Mouse (Mus musculus): Measurements from ENCODE around the gene Stpg1. TPM values are rescaled to one million over a fixed set of nuclear protein-coding genes. Genes with fewer than 3 reads are reported as not detected.

Gene Stpg1
- polyA plus RNA-seq, 1 experiment = 1.8 TPM

DNA sequence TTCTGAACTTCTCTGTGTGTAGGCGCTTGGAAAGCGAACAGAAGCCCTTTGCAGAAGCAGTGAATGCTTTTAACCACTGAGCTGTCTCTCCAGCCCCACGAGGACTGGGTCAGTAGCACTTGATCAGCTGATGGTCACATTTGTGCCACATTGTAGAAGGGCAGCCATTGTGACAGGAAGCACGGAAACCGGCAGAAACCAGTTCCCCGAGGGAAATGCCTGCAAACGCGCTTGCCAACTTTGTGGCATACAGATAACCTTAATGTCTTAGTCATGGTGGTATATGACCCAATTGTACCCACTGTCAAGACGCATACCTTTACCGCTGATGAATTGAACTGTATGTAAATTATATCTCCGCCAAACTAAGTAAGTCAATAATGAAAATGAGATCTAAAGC lies 11.2 kb downstream of the Stpg1 start:
- Histone ChIP-seq H3K4me3 (ENCODE audit: low read depth, low read length) (no peak overlapping the region), H3K36me3 (ENCODE audit: control insufficient read depth, insufficient read depth, low read length, poor library complexity, severe bottlenecking) (no peaks in the 10 kb centered on the region), H3K27me3 (ENCODE audit: control insufficient read depth, insufficient read depth, low read length, poor library complexity, severe bottlenecking) (no peaks in the 10 kb centered on the region), H3K9me3 (replicated peaks; ENCODE audit: control insufficient read depth, insufficient read depth, low read length, poor library complexity, severe bottlenecking) (no peaks in the 10 kb centered on the region), H3K27ac (ENCODE audit: insufficient read depth, low read length) (no peak overlapping the region), H3K9ac (ENCODE audit: low read depth, poor library complexity, severe bottlenecking) (no peak overlapping the region), H3K4me1 (ENCODE audit: control insufficient read depth, insufficient read depth, low read length) (peaks cover 7% of the 10 kb centered on the region)
- TF ChIP-seq CTCF (IDR thresholded peaks at IDR 0.05; ENCODE audit: low read depth, low read length) = no peak
- TF ChIP-seq POLR2A (IDR thresholded peaks at IDR 0.05; ENCODE audit: insufficient read depth, low read length) = no peak
- no peak for TF ChIP-seq EP300 (IDR thresholded peaks at IDR 0.05; ENCODE audit: insufficient read depth, low read depth, low read length)

GRCm38 (mm10) chr4:135507547-135508350 lies 13.2 kb downstream of the Stpg1 start:
- Histone ChIP-seq H3K27ac (ENCODE audit: insufficient read depth, low read length) (no peak overlapping the region), H3K36me3 (ENCODE audit: control insufficient read depth, insufficient read depth, low read length, poor library complexity, severe bottlenecking) (no peaks in the 10 kb centered on the region), H3K9me3 (replicated peaks; ENCODE audit: control insufficient read depth, insufficient read depth, low read length, poor library complexity, severe bottlenecking) (no peaks in the 10 kb centered on the region), H3K4me3 (ENCODE audit: low read depth, low read length) (peak overlapping the region; percentile 26), H3K27me3 (ENCODE audit: control insufficient read depth, insufficient read depth, low read length, poor library complexity, severe bottlenecking) (no peaks in the 10 kb centered on the region), H3K9ac (ENCODE audit: low read depth, poor library complexity, severe bottlenecking) (0 out of 2 replicates have a peak overlapping the region, but pooled peaks have one; percentile 19), H3K4me1 (ENCODE audit: control insufficient read depth, insufficient read depth, low read length) (peaks cover 7% of the 10 kb centered on the region)
- TF ChIP-seq CTCF (IDR thresholded peaks at IDR 0.05; ENCODE audit: low read depth, low read length) (no peak), EP300 (IDR thresholded peaks at IDR 0.05; ENCODE audit: insufficient read depth, low read depth, low read length) (0 out of 2 replicates have a peak, but pooled peaks have one; percentile 44), POLR2A (IDR thresholded peaks at IDR 0.05; ENCODE audit: insufficient read depth, low read length) (no peak)

GRCm38 (mm10) chr4:135508419-135509039 lies 13.9 kb downstream of the Stpg1 start:
- H3K9me3 ChIP-seq (replicated peaks; ENCODE audit: control insufficient read depth, insufficient read depth, low read length, poor library complexity, severe bottlenecking) = no peaks in the 10 kb centered on the region
- H3K9ac ChIP-seq (ENCODE audit: low read depth, poor library complexity, severe bottlenecking) = no peak overlapping the region
- no peaks in the 10 kb centered on the region for H3K27me3 ChIP-seq (ENCODE audit: control insufficient read depth, insufficient read depth, low read length, poor library complexity, severe bottlenecking)
- no peak overlapping the region for H3K27ac ChIP-seq (ENCODE audit: insufficient read depth, low read length)
- TF ChIP-seq EP300 (IDR thresholded peaks at IDR 0.05; ENCODE audit: insufficient read depth, low read depth, low read length) (no peak), CTCF (IDR thresholded peaks at IDR 0.05; ENCODE audit: low read depth, low read length) (peak; percentile 74), POLR2A (IDR thresholded peaks at IDR 0.05; ENCODE audit: insufficient read depth, low read length) (no peak)
- H3K36me3 ChIP-seq (ENCODE audit: control insufficient read depth, insufficient read depth, low read length, poor library complexity, severe bottlenecking) = no peaks in the 10 kb centered on the region
- no peak overlapping the region for H3K4me3 ChIP-seq (ENCODE audit: low read depth, low read length)
- peaks cover 5% of the 10 kb centered on the region for H3K4me1 ChIP-seq (ENCODE audit: control insufficient read depth, insufficient read depth, low read length)

GRCm38 (mm10) chr4:135509515-135509914 lies 14.9 kb downstream of the Stpg1 start:
- H3K9me3 ChIP-seq (replicated peaks; ENCODE audit: control insufficient read depth, insufficient read depth, low read length, poor library complexity, severe bottlenecking) = no peaks in the 10 kb centered on the region
- H3K27ac ChIP-seq (ENCODE audit: insufficient read depth, low read length) = no peak overlapping the region
- no peak overlapping the region for H3K4me3 ChIP-seq (ENCODE audit: low read depth, low read length)
- H3K36me3 ChIP-seq (ENCODE audit: control insufficient read depth, insufficient read depth, low read length, poor library complexity, severe bottlenecking) = no peaks in the 10 kb centered on the region
- TF ChIP-seq CTCF (IDR thresholded peaks at IDR 0.05; ENCODE audit: low read depth, low read length) = no peak
- no peak for TF ChIP-seq EP300 (IDR thresholded peaks at IDR 0.05; ENCODE audit: insufficient read depth, low read depth, low read length)
- no peak for TF ChIP-seq POLR2A (IDR thresholded peaks at IDR 0.05; ENCODE audit: insufficient read depth, low read length)
- H3K4me1 ChIP-seq (ENCODE audit: control insufficient read depth, insufficient read depth, low read length) = peaks cover 3% of the 10 kb centered on the region
- H3K9ac ChIP-seq (ENCODE audit: low read depth, poor library complexity, severe bottlenecking) = 0 out of 2 replicates have a peak overlapping the region, but pooled peaks have one; percentile 7
- H3K27me3 ChIP-seq (ENCODE audit: control insufficient read depth, insufficient read depth, low read length, poor library complexity, severe bottlenecking) = no peaks in the 10 kb centered on the region

DNA sequence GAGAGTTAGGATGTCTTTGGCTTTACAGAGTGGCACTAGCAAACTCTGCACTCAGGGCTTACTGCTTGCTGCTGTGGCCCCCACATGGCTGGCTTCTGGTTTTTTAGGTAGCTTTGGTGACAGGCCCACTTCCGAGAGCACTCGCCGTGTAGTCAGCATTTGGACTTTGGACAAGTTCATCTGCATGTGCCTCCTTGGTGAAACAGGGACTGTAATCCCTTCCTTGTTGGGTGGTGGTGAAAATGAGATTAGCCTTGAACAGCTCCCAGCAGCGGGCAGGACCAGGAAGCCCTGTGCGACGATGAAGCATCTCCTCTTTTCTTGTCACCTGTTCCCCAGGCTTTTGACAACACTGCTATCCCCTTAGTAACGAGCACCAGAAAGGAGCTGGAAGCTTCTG lies 19.3 kb downstream of the Stpg1 start:
- Histone ChIP-seq H3K36me3 (ENCODE audit: control insufficient read depth, insufficient read depth, low read length, poor library complexity, severe bottlenecking) (no peaks in the 10 kb centered on the region), H3K27me3 (ENCODE audit: control insufficient read depth, insufficient read depth, low read length, poor library complexity, severe bottlenecking) (no peaks in the 10 kb centered on the region), H3K9me3 (replicated peaks; ENCODE audit: control insufficient read depth, insufficient read depth, low read length, poor library complexity, severe bottlenecking) (no peaks in the 10 kb centered on the region), H3K27ac (ENCODE audit: insufficient read depth, low read length) (no peak overlapping the region), H3K4me3 (ENCODE audit: low read depth, low read length) (no peak overlapping the region), H3K9ac (ENCODE audit: low read depth, poor library complexity, severe bottlenecking) (no peak overlapping the region), H3K4me1 (ENCODE audit: control insufficient read depth, insufficient read depth, low read length) (no peaks in the 10 kb centered on the region)
- TF ChIP-seq EP300 (IDR thresholded peaks at IDR 0.05; ENCODE audit: insufficient read depth, low read depth, low read length) (no peak), POLR2A (IDR thresholded peaks at IDR 0.05; ENCODE audit: insufficient read depth, low read length) (no peak), CTCF (IDR thresholded peaks at IDR 0.05; ENCODE audit: low read depth, low read length) (no peak)

GRCm38 (mm10) chr4:135514925-135515324 lies 20.3 kb downstream of the Stpg1 start:
- no peaks in the 10 kb centered on the region for H3K36me3 ChIP-seq (ENCODE audit: control insufficient read depth, insufficient read depth, low read length, poor library complexity, severe bottlenecking)
- H3K27ac ChIP-seq (ENCODE audit: insufficient read depth, low read length) = no peak overlapping the region
- TF ChIP-seq CTCF (IDR thresholded peaks at IDR 0.05; ENCODE audit: low read depth, low read length) (no peak), POLR2A (IDR thresholded peaks at IDR 0.05; ENCODE audit: insufficient read depth, low read length) (no peak), EP300 (IDR thresholded peaks at IDR 0.05; ENCODE audit: insufficient read depth, low read depth, low read length) (no peak)

More at GRCm38 (mm10) chr4:135514925-135515324, 20.3 kb downstream of the Stpg1 start:
- Histone ChIP-seq H3K9ac (ENCODE audit: low read depth, poor library complexity, severe bottlenecking) (no peak overlapping the region), H3K4me1 (ENCODE audit: control insufficient read depth, insufficient read depth, low read length) (no peaks in the 10 kb centered on the region), H3K9me3 (replicated peaks; ENCODE audit: control insufficient read depth, insufficient read depth, low read length, poor library complexity, severe bottlenecking) (no peaks in the 10 kb centered on the region), H3K27me3 (ENCODE audit: control insufficient read depth, insufficient read depth, low read length, poor library complexity, severe bottlenecking) (no peaks in the 10 kb centered on the region), H3K4me3 (ENCODE audit: low read depth, low read length) (no peak overlapping the region)

All from ES-Bruce4 (cell line).